Mouse (Mus musculus) spleen, adult 12 weeks (tissue): ENCODE data around the gene Olfr691.
"Not testable (repeated sequence)": the region's sequence is repeated elsewhere in the genome, so short reads cannot be mapped to it uniquely, and the experiment has no call there.

ENCODE experiments used
- DNase-seq: peaks from one replicate; pipeline ENCODE4 v3.0.0; 2022; ENCODE audit warnings: low spot score

Gene Olfr691

GRCm38 (mm10) chr7:105342170-105342569 is at the start of gene Olfr691:
Gene Olfr691 (minus strand): TSS chr7:105342270.
- DNase-seq: no peak

GRCm38 (mm10) chr7:105390236-105390635 is 48.2 kb upstream of the Olfr691 start:
- no peak for DNase-seq

- DNase-seq: no peak
Measured at GRCm38 (mm10) chr7:105387696-105388095, 45.6 kb upstream of the Olfr691 start.

- DNase-seq: no peak
Measured at GRCm38 (mm10) chr7:105380329-105380728, 38.3 kb upstream of the Olfr691 start.

- DNase-seq: no peak
Measured at GRCm38 (mm10) chr7:105374866-105375265, 32.8 kb upstream of the Olfr691 start, which contains the start of gene Gm5901. Gene Gm5901 (plus strand): TSS chr7:105375038.

GRCm38 (mm10) chr7:105373976-105374375 is 31.9 kb upstream of the Olfr691 start:
- no peak for DNase-seq

- DNase-seq: no peak
Measured at GRCm38 (mm10) chr7:105373509-105373908, 31.4 kb upstream of the Olfr691 start.

GRCm38 (mm10) chr7:105372912-105373311 is 30.8 kb upstream of the Olfr691 start:
- DNase-seq: no peak

GRCm38 (mm10) chr7:105368521-105368920 is 26.5 kb upstream of the Olfr691 start:
- DNase-seq: no peak

- no peak for DNase-seq
Measured at GRCm38 (mm10) chr7:105367930-105368329, 25.9 kb upstream of the Olfr691 start, which contains the start of gene Olfr692. Gene Olfr692 (plus strand): TSS chr7:105368230.

- DNase-seq: no peak
Measured at GRCm38 (mm10) chr7:105367268-105367667, 25.2 kb upstream of the Olfr691 start.

GRCm38 (mm10) chr7:105361713-105362112 is 19.6 kb upstream of the Olfr691 start:
- DNase-seq: no peak

- DNase-seq: not testable (repeated sequence)
Measured at GRCm38 (mm10) chr7:105356487-105356886, 14.4 kb upstream of the Olfr691 start.

- not testable (repeated sequence) for DNase-seq
Measured at GRCm38 (mm10) chr7:105356064-105356463, 14.0 kb upstream of the Olfr691 start.

- no peak for DNase-seq
Measured at GRCm38 (mm10) chr7:105342752-105343151, 682 bp upstream of the Olfr691 start.

- no peak for DNase-seq
Measured at GRCm38 (mm10) chr7:105334004-105334403, 8.1 kb downstream of the Olfr691 start, which contains the start of gene Olfr690. Gene Olfr690 (minus strand): TSS chr7:105334104.

GRCm38 (mm10) chr7:105325302-105325701 is 16.8 kb downstream of the Olfr691 start:
- DNase-seq: no peak

- DNase-seq: no peak
Measured at GRCm38 (mm10) chr7:105310865-105311264, 31.2 kb downstream of the Olfr691 start, which contains the start of gene Olfr689. Gene Olfr689 (plus strand): TSS chr7:105311165.

- DNase-seq: no peak
Measured at GRCm38 (mm10) chr7:105290051-105290450, 52.0 kb downstream of the Olfr691 start.

- no peak for DNase-seq
Measured at GRCm38 (mm10) chr7:105287795-105288194, 54.3 kb downstream of the Olfr691 start, which contains the start of gene Olfr688. Gene Olfr688 (plus strand): TSS chr7:105288095.
